Mouse (Mus musculus): ENCODE results near the gene Dab1.
A peak's percentile ranks its signal among the peaks of the same experiment; 100 is the strongest.

The Dab1 gene

DNA sequence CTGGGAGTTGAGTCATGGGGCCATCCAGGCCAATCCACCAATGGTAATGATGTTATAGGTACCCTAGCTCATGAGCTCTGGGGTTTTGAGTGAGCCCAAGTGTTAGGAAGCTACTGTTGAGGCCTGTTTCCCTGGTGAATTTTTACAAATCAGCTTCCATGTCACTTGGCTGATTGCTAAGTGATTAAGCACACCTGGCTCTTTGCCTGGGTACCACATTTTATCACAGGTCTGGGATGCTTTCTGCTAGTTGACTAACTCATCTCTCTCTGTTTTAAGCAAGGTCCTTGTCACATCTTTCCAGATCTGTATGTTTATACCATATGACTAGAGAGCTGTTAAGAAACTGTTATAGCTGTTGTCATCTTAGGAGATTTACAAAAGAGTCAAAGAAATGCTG lies 1051.6 kb downstream of the Dab1 start:
- peak; percentile 38 for DNase-seq (ENCODE audit: low spot score)

DNA sequence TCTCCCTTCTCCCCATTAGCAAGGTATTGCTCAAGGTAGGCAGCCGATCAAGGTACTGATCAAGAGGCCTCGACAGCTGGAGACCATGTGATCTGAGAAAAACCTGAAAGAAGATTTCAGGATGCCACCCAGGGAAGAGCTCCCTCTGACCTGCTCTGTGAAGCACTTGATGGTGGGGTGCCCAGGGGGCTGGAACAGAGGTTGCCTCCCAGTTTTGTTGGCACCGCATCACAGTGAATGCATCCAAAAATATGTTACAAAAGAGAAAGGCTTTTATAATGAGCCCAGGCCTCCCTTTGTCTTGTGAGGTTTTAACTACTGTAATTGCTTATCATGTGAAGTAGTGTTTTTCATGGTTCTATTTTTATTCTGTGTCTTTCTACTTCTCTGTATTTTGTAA lies 1054.2 kb downstream of the Dab1 start:
- DNase-seq (ENCODE audit: low spot score) = no peak

DNA sequence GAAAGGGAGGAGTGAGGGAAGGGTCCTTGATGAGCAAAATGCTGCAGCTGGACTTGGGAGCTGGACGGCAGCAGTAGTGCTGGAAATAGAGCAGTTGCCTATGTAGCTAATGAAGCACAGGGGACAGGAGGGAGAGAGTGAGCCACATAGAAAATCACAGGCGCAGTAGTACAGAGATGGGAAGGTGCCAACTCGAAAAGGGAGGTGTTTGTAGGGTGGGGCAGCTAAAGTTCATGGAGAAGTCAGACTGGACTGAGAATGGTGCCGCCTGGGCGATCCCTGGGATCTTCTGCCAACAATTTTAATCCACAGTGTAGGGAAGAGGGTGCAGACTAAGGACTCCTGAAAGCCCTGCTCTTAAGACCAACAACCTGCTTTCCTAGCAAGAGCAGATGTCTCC lies 1055.5 kb downstream of the Dab1 start:
- no peak for DNase-seq (ENCODE audit: low spot score)

DNA sequence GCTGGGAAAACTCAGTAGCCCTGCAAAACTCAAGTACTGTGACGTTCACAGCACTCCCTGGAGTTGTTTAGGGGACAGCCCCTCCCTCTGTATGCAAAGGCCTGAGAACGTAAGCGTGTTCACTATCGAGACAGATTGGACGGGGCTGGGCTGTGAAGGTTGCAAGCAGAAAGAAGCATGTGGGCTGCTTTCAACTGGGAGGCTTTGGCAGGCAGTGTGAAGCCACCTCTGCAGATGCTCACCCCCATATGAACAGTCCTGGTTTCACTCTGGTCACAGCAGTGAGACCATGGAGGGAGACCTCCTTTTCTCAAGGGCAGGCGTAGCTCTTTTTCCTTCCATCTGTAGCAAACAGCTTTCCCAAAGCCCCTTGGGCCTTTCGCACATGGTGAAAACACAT lies 1059.1 kb downstream of the Dab1 start:
- peak; percentile 38 for DNase-seq (ENCODE audit: low spot score)

DNA sequence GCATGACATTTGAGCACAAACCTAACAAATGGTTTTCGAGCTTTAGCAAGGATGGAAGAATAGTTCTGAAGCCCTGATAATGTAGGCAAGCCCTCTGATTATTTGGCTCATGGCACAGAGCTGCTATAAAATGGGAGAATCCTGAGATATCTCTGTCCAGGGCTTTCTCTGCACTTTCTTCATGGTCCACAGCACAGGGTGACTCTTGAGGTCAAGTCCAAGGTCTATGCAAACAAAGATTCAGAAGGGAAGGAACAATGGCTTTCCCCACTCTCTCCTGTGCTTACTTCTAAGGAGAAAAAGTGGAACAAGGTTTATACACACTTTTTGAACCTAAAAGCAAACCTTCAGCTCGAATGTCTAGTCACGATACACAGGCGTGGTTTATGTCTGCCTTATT lies 1061.3 kb downstream of the Dab1 start:
- DNase-seq (ENCODE audit: low spot score) = no peak

DNA sequence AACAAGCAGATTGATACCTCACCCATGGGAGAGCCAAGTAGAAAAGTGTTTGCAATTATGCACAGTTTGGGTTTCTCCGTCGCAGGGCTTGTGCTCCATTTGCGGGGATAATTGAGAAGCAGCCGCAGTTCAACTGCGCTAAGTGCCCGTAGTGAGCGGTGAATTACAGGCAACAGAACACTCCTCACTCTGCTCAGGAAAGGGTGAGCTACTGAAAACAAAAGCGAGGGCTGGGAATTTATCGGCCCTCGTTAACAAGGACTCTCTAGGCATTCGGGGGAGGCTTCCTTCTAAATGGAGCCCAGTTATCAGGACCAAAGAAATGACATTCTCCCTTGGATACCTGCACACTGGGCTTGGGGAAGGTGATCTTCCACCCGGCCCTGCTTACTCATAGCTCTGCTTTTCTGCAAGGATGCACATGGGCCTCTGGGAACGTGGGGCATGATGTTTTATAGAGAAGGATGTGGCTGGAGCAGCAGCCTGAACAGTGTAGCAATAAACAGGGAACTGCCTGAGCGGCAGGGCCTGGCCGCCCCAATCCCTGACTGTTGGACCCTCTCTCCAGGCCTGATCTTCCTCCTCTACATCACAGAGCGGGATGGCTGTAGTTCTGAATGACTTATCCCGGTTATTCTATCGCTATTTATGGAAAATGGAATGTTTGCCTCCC lies 1067.1 kb downstream of the Dab1 start:
- DNase-seq (ENCODE audit: low spot score) = no peak

DNA sequence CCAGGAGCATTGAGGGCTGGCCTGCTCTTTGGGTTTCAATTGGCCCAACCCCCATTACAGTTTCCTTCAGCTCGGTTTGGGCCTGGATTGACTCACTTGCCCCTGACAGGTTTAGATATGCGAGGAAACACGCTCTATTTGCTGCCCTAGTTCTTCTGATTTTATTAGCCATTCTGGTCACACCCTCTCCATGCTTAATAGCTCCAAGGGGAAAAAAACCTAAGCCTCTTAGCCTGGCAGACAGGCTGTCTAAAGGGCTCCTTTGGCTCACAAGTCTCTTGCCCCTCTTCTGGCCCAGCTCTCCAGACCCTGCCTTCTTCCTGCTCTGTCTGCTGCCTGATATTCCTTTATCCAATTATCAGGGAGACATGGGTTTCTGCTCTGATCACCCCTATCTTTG lies 1069.9 kb downstream of the Dab1 start:
- DNase-seq (ENCODE audit: low spot score) = no peak

DNA sequence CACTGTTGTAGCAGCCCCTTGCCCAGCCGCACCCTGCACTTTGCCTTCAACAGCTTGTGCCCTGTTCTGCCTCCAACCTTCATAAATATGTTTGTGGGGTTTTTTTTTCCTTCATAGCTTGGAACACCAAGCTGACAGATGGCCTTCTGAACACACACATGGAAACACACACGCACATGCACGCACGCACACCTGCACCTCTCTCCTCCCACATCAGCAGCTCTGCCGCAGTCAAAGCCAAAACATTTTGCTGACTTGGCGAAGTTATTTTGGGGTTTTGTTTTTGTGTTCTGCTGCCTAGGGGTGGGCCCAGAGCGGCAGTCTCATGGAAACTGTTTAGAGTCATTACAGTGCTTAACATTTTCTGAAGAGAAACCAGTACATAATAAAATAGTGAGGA lies 1071.9 kb downstream of the Dab1 start:
- peak; percentile 74 for DNase-seq (ENCODE audit: low spot score)

DNA sequence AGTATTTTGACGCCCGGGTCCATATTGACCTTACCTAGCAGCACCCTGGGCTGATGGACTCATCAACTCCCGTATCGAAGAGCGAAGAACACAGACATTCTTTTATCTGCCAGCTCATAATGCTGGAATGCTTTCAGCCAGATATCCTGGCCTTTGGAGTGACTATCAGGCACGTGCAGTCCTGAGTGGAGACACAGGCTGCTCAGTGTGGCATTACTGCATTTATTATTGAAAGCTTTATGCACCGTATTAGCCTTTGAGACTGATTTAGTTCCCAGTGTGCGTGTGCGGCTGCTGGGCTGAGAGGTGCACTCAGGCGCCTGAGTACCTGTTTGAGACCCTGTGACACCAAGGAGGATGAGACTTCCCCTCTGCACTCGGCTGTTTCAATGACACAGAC lies 1075.0 kb downstream of the Dab1 start:
- DNase-seq (ENCODE audit: low spot score) = no peak

DNA sequence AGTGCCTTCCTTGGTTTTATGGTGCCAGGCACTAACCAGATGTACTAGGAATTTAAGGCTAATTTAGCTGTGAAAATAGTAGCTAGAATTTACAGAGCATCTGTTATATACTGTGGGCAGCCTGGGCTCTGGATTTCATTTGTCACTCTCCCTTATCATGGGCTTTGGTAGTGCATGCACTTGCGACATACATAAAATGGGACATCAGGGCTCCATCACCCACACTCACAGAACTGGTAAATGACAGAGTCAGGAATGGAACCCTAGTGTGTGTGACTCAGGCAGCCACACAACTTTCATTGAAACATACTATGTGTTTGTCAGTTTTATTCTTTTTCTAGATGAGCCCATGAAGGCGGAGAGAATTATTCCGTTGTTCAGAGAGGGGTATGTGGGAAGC lies 1077.4 kb downstream of the Dab1 start:
- DNase-seq (ENCODE audit: low spot score) = no peak

DNA sequence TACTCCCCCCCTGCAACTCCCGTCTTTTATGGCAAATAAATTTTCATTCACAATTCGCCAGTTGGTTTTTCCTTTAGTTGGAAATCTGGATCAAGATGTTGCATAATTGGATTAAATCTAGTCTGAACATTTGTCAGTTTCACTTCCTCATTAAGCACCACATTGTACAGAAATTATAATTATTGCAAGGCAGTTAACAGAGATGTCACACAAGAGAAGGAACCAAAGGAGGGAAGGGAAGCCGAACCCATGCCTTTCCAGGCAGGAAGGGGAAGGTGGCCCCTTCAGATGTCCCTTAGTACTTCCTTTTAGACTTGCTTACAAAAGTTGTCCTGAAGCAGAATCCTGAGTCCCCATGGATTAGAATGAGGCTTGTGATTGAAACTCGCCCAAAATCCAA lies 1078.5 kb downstream of the Dab1 start:
- no peak for DNase-seq (ENCODE audit: low spot score)

DNA sequence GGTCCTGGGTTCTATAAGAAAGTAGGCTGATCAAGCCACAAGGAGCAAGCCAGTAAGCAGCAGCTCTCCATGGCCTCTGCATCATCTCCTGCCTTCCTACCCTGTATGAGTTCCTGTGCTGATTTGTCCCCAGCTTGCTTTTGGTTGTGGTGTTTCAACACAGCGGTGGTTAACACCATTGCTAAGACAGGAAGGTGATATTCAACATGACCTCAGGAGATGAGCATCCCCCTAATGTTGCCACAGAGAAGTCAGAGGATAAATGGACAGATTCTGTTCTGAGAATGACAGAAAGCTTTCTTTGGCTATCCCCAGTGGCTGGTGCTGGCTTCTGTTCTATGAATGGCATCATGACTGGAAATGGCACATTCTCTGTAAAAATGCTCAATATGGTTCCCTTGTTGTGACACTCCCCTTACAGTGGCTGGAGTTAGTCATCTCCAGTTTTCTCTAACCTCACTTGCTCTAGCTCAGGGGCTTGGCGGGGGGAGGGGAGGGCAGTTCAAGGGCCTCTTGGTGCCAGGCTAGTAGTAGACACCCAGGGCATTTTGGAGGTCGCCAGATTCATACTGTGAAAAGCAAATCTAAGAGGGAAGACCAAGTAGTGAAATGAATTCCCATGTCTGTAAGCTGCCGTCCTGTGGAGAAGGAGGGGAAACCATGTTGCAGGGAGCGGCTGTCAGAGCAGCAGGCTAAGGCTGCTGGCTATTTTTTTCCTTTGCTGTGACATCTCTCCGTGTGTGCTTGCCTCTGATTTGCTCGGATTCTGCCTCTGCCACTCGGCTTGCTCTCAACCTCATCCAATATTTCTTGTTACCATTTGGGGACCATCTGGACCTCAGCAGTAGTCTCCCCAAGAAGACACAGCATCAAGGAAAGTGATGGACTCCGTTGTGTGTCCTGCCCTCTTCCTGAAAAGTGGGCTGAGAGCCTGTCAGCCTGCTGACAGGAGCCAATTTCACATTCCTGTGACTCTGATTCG lies 1086.8 kb downstream of the Dab1 start:
- no peak for DNase-seq (ENCODE audit: low spot score)

DNA sequence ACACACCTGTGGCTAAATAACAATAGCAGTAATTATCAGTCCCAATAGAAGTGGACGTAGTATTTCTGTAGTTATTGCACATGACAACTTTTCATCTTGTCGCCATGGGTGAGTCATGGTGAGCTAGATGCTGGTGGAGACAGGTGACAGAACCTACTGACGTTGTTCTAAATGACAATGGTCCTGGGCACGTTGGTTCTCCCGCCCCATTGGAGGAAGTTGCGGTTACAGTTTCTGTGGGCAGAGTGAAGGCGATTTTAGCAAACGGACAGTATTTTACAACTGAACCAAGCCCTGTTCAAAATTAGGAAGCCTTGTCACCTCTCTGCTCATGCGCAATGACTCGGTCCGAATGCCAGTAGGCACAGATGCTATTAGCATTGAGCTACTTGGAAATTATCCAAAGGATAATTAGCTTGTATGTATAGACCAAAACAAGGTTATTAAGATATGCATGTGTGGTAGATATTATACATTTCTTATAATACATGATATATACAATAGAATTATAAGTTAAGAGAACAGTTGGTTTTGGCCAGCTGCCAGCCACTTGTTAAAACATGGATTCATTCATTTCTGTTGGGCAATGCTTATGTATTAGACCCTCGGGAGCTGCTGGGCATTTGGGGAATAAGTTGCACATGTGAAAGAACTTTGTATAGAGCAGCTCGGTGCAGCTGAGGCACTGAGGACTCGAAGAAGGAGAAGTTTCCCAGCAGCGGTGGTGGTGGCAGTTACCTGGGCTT lies 1093.4 kb downstream of the Dab1 start:
- DNase-seq (ENCODE audit: low spot score) = no peak

DNA sequence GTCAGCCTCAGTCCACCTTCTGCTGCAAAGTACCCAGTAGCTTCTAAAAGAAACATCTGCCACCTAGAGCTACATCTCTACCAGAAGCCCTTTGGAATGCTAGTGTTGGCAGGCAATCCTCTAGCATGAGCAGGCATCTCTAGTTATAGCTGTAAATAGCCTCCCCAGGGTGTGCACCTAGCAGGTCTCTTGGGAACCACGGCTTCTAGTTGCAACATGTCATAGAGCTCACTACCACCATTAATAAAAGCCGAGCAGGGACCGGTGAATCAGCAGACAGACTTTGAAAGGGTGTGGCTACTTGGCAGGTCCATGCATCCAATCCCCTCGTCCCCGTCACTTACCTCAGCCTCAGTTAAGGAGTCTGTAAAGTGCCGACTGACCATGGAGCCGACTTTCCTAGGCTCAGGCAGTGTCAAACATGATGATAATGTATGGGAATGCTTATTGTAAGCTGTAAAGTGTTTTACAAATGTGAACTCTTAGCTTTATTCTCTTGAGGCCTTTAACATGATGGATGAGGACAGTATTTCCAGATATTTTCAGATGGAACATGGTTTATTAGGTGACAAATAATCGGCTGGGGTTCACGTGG lies 1095.9 kb downstream of the Dab1 start:
- DNase-seq (ENCODE audit: low spot score) = no peak

DNA sequence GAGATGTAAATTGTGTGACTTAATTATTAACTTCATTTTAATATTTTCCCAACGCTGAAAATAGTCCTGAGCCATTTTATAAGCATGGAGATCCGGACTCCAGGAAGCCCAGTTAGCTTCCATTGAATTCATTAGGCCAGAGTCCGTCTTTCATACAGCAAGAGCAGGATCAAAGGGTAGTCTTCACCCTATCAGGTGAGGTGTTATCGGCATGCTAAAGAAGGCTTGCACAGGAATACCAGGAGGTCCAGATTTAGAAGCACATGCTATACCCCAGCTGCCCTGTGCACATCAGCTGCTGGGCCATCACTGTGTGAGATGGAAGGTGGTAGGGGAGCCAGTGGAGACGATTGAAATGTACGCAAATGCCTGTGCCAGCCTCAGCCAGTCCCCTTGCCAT lies 1096.7 kb downstream of the Dab1 start:
- DNase-seq (ENCODE audit: low spot score) = no peak

DNA sequence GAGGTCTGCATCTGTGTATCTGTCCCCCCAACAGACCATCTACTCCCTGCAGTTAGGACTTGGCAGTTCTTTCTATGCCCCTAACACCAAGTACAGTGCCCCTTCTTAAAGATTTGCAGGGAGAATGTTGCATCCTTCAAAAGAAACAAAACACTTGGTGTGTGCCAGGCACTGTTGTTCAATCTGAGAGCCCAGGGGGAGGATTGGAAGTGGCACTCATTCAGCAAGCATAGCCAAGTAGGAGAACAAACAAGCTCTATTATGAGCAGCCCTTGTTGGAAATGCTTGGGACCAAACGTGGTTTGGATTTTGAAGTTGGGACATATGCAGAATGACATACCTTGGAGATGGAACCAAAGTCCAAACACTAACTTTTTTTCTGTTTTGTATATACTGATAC lies 1097.3 kb downstream of the Dab1 start:
- no peak for DNase-seq (ENCODE audit: low spot score)

DNA sequence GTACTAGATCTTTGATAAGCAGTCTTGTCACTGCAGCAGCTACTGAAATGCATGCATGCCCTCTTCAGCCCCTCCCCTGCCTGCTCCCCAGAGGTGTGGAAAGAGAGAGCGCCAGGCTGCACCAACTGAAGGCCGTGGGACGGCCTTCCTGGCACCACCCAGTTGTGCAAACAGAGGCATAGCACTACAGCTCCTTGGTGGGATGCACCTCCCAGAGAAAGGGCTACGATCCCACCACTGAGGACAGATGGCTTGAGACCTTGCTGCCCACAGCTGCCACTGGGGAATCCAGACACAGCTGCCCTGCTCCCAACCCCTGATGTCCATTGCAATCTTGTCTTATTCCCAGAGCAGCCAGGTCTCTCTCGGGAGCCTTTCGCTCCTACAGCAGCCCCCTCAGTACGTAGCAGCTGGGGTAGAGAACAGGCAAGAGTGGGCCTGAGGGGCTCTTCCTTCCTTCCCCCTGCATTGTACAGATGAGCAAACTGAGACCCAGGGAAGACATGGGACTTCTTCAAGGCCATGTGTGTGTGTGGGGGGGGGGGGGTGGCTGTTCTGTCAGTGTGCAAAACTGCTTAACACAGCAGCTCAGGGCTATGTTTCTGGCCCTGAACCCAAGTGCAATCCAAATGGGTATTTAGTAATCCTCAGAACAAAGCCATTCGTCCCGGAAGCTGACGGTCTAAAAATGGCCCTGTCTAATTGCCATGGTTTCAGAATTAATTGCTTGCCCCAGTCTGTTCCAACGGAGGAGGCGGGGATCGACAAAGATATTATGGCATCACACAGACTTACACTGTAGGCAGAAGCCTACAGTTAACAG lies 1100.0 kb downstream of the Dab1 start:
- peak; percentile 67 for DNase-seq (ENCODE audit: low spot score)

DNA sequence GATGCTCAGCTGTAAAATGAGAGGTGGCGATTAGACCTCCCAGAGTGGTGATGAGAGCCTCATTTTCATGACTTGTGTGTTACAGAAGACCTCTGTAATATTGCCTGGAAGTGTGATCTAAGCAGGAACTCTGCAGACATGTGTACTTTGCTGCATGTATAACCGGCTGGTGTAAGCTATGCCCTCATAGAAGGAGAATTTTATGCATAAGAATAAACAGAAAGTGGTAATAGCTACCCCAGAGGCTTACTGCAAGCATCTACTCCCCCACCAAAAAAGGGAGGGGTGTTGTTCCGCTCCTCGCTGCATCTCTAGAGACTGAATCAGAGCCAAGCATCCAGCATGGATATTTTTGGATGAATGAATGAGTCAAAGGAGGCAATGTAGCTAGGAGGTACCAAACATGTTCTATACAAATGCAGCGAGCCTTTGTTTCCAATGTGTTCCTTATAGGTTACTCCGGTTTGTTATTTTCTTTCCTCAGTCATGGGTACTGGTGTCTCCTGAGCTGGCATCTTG lies 1104.4 kb downstream of the Dab1 start:
- DNase-seq (ENCODE audit: low spot score) = no peak

DNA sequence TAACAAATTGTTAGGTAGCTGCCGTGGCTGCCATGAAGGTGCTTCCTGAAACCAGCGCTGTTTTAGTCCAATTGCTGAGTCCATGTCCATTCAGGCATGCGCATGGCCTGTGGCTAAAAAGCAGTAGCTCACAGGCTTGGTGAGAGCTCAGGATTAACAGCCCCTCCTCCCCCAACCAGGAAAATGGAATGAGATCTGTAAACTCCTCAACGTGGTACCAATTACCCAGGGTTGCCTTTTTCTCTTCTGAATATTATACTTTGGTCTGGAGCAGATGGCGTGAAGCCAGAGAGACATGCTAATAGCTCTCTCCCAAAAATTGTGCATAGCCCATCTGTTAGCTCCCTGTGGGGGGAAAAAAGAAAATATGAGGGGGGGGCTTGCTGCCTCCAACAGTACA lies 1105.1 kb downstream of the Dab1 start:
- no peak for DNase-seq (ENCODE audit: low spot score)

DNA sequence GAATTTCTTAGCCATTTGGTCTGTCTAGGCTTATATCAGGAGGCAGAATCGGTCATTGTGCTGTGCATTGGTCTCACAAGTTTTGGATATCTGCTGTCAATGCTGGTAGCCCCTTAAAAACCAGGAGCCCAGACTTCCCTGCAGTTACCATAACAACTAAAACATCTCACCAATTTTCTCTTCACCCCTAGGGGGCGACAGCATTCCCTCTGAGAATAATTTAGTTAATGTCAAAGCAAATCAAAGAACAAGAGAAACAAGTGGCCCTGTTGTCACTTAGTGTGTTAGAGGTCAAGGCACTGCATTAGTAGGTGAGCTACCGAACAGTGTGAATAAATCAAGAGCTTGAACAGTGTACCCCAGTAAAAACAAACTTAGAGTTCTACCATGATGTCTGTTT lies 1106.5 kb downstream of the Dab1 start:
- DNase-seq (ENCODE audit: low spot score) = peak; percentile 59

DNA sequence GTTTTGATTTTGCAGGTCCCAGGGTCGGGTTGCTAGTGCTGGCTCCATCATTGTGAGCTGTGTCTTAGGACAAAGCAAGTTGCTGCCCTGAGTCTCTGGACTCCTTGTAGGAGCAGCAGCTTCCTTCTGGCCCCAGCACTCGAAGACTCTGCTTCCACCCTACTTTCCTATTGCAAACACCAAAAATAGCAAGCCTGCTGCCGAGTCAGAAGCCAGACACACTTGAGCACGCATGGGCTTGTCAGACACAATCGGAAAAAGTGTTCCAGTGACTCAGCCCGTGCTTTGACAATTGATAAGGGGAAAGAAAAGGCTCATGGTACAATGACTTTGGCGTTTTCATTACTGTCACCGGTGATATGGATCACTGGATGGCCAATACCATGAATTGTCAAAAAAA lies 1110.0 kb downstream of the Dab1 start:
- DNase-seq (ENCODE audit: low spot score) = no peak

Measured in layer of hippocampus, adult 11-12 months (tissue).